Mouse (Mus musculus) 416B (cell line): ENCODE data around the gene Def6.

Source experiments
- DNase-seq: peaks from one replicate; pipeline ENCODE4 v3.0.0; 2011; ENCODE audit warnings: low read depth

The Def6 gene

DNA sequence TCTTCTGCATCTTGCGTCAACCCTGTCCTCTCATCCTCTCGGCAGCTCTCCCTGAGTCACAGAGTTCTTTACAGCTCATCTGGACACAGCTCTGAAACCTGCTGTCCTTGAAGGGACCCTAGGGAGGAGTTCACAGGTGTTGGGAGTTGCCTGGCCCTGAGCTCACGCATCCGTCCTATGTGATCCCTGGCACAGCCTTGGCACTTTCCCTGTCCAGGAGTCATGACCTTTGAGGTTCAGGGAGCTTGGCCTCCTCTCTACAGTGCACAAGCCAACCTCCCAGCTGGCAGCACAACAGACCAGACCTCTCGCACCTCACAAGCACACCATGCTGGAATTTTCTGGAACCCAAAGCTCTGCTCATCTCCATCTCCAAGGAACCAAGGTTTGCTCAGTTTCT is 33.3 kb downstream of the Def6 start:
- no peak for DNase-seq

DNA sequence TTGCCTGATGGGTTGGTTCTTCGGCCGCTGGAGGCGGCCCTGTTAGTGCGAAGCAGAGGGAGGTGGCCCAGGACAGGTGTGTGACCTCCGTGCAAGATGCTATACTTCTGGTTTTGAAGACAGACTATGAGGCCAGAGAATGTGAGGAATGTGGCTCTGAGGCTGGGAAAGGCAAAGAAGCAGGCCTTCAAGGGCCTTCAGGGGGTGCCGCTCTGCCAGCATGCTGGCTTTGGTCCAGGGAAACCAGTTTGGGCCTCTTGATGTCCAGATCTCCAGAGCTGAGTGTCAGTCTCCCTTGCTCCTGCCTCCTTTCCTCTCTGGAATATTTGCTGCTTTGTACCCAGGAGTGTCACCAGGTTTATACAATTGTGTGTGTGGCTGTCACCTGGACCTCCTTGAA is 34.7 kb downstream of the Def6 start:
- DNase-seq: no peak

DNA sequence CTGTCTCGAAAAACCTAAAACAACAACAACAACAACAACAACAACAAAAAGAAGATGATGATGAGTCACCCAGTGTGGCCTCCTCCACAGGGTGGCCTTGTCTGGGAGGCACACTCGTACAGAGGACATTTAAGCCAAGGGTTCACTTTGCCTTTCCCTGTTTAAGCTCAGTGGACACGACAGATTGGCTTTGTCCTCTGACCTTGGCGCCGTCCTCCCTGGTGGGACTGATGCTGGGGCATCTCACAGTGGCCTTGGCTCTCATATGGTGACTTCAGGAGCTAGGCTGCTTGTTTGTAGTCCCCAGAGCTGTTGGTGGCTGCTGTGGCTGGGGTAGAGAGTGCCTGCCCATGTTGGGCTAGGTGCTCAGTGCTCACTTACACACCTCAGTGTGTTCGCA is 36.6 kb downstream of the Def6 start:
- no peak for DNase-seq

DNA sequence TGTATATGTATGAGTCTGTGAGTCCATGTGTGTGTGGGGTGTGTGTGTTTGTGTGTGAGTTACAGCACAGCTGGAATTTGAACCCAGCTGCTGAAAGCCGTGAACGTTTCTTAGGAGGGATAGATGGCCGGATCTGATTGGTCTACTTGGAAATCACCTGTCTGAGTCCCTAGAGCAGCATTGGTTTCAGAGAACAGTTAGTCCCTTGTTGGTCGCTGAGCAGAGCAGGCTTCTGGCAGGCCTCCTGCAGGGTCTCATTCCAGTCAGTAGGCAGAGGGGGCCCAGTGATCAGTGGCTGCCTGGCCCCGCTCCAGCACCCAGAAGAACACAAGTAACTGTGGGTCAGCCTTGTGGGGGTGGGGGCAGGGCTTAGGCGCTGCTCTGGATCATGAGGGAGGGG is 37.1 kb downstream of the Def6 start:
- no peak for DNase-seq

DNA sequence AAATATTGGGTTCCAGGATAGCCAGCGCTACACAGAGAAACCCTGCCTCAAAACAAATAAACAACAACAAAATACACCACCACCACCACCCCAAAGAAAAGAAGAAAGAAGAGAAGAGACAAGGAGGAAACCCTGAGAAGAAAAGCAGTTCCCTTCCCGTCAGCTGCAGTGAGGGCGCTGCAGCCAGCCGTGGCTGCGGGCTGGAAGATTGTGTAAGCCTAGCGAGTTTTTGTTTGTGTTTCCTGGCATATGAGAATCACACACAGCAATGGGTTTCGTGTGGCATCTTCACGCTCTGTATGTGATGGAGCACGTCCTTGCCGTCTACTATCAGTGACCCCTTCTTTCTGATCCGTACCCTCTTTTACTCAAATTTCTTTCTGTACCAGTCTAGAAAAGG is 39.1 kb downstream of the Def6 start:
- peak; percentile 56 for DNase-seq

DNA sequence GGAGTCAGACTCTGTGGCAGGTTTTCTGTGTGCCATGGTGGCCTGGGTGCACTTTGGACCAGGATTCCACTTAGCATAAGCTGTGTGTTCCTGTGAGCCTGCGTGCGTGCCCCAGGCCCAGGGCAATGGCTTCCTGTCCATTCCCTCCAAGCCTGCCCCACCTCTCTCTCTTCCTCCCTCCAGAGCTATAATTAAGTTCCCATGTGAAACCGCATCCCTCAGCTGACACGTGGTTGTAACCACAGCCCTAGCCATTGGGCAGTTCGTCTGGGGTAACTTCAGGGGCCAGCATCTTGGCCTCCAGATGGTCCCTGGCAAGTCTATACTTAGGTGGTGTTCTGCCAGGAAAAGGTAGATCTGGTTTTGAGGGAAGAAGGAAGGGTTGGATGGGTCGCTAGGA is 40.0 kb downstream of the Def6 start:
- DNase-seq: peak; percentile 96

DNA sequence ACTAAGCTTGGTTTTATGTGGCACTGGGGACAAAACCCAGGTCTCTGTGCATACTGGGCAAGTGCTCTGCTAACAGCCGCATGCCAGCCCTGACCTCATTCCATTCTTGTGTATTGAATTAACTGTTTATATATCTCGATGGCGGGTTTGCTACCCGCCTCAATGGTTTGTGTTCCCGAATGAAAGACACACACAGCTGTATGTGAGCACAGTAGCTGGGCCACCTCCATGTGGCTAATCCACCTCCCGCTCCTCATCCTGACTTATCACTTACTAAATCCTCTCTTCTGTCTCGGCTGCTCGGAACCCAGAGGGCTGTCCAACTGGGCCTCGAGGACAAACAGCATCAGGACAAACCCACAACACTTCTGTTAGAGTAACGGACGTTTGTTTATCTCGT is 41.5 kb downstream of the Def6 start:
- DNase-seq: no peak

DNA sequence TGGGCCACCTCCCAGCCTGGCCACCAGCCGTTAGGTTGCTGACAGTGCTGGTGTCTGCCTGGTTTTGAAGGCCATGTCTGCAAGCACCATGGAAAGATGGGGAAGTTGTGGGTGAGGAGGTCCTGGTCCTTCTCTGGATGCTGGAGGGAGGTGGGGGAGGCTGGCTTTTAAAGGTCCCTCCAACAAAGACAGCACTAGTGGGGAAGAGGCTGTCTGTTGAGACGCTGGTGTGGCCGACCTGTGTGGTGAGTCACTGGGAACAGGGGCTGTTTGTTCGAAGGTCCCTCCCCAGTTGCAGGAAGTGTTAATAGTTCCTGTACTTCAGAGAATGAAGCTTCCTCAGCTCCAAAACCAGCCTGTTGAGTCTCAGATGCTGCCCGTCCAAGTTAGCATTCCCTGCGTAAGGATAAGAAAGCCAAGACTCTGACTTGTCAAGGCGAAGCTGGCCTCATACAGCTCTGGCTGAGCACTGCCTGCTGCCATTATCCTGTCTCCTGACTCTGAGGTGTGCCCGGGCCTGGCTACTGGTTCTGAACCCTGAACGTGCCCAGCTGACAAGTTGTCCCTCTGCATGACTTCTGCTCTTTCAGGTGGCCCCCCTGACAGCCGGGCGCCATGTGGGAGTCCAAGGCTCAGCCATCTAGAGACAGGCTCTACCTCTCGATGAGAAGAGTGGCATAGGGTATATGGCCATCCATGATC is 44.2 kb downstream of the Def6 start:
- DNase-seq: peak; percentile 62

DNA sequence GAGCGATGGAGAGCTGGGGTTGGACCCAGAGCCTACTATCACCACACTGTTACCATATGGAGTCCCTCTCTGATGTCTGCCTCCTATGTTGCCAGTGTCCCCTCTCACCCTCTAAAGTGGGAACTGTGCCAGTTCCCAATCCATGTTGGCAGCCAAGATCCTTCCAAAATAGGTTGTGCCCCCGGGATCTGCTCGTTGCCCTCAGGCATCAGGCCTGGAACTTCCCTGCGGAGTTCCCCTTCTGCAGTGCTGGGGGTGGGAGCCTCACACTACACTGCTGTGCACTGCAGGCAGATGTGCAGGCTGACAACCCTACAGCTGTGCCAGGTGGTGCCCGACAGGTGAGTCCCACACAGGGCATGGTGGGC is 44.7 kb downstream of the Def6 start:
- no peak for DNase-seq

DNA sequence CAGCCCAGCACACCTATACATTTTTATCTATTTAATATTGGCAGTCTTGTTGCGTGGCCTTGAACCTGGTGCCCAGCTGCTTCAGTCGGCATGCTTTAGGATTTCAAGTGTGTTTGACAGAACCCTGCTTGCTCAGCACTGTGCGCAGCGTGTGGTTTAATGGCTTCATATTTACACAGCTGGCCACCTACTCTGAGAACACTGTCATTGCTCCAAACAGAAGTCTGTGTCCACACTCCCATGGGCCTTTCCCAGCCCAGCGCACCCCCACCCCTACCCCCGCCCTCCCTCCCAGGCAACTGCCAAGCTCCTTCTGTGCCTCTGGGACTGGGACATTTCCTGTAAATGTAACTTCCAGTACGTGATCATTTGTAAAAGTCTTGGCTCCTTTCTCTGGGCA is 45.6 kb downstream of the Def6 start:
- no peak for DNase-seq

DNA sequence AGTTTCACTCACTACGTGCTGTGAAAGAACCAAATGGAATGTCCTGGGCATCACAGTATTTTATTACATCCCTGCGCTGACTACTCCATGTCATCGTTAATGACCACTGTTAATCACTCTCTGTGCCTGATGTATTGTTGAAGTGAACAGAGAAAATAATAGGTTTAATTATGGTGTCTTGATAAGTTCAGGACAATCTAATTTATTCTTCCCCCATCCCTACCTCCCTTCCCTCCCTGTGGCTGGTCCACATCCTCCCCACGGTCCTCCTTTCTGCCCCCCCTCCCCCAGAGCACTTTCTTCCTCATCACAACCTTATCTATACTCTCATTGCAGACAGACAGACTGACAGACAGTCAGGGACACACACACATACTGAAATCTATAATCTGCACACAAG is 47.2 kb downstream of the Def6 start:
- no peak for DNase-seq

DNA sequence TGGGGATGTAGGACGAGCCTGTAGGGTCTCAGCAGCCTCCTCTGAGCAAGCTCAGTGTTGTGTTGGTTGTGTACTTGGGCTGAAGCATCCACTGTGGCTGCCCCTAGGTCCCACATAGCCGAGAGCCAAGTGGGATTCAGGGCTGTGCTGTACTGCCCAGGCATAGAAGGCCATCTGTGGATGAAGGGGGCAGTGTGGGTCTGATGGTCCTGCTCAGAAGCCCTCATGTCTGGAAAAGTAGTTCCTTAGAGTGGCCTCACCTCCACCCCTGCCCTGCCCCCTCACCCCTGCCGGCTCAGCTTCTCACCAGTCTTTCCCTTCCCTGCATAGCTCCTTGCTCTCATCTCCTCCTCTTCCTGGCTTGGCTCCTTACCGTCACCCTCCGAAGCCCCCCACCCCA is 48.1 kb downstream of the Def6 start:
- no peak for DNase-seq

DNA sequence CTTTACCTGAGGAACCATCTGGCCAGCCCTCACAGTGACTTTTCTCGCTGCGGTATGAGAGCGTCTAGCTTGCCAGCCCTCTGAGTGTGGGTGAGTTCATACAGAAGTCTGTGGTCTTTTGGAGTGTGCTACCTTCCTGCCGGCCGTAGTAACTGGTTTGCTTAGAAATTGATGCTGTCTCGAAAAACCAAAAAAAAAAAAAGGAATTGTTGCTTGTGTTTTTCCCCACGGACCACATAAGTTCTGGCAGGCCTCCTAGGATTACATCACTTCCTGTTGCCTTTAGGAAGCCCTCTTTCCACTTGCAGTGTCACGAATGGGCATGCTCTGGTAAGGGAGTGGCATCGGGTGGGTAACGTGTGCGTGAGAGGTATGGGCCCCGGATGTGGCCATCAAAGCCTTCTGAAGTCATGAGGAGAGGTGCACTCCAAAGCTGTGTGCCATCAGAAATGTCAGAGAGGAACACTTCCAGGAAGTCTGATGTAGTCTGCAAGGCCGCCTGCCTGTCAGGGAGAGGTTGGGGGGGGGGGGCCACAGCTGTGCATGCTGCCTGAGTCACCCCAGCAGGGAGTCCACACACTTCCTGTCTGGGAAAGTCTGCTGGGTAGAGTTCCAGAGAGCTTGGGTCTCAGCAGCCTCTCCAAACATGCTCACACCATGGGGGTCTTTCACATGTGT is 49.2 kb downstream of the Def6 start:
- DNase-seq: peak; percentile 93

DNA sequence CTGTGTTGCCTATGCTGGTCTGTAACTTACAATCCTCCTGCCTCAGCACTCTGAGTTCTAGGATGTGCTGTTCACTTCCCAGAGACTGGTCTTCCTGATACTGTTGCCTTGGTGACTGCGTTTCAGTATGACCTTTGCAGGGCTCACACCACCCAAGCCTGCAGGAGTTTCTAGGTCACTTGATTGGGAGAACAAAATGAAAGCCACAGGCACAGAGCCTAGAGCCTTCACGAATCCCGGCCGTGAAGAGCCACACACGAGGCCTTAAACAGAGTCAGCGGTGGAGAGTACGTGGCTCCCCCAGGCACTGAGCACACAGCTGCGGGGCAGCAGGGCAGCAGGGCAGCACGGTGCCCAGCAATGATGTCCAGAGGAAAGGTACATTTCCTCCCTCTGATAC is 50.7 kb downstream of the Def6 start:
- DNase-seq: no peak

DNA sequence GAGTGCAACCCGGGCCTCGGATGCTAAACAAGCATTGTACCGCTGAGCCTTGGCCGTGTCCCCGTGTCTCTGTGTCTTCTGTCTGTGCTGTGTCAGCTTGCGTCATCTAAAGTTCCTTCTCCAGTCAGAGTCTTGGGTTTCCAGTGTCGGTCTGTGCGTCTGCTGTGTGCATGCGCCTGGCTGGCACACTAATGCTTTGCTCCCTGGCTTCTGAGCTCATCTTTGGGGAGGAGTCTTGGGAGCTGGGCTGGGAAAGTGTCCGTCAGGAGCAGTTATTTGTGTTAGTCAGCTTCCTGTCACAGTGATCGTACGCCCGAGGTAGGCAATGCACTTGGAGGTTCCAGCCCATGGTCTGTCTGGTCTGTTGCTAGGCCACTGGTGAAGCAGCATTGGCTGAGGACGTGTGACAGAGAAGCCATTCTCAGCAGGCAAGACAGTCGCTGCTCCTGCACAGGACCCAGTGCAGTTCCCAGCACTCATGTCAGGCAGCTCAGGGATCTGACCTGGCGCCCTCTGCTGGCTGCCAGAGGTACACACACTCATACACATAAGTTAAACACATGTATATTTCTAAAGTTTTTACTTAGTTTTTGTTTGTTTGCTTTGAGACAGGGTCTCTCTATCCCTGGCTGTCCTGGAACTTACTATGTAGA is 52.4 kb downstream of the Def6 start:
- peak; percentile 98 for DNase-seq

DNA sequence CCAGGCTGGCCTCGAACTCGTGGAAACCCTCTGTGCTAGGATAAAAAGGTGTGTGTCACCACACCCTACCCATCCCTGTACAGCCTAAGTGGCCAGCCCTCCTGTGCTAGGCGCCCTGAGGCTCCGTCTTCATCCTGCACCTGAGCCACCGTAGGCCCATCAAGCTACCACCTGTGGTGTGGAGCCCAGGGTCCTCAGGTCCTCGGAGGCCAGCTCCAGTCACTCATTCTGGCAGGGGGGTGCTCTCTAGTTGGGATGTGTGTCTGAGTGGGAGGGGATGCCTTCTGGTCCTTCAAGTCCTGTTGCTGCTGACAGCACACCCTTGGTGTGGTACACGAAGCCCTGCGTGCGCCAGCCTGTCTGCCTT is 52.9 kb downstream of the Def6 start:
- no peak for DNase-seq

DNA sequence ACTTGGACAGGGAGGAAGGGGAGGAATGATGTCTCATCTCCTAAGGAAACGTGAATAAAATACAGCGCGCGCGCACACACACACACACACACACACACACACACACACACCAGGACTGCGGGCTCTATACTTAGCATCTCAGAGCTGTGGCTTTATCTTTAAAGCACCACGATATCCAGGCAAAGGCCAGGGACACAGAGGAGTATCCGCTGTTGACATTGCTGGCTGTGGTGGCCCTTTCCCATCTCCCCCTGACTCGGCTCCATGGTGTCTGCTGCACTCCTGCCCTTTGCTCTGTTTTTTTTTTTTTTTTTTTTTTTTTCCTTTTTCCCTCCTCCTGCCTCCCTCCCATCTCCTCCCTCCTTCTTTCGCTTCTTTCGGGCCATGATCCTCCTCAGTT is 54.2 kb downstream of the Def6 start:
- no peak for DNase-seq

DNA sequence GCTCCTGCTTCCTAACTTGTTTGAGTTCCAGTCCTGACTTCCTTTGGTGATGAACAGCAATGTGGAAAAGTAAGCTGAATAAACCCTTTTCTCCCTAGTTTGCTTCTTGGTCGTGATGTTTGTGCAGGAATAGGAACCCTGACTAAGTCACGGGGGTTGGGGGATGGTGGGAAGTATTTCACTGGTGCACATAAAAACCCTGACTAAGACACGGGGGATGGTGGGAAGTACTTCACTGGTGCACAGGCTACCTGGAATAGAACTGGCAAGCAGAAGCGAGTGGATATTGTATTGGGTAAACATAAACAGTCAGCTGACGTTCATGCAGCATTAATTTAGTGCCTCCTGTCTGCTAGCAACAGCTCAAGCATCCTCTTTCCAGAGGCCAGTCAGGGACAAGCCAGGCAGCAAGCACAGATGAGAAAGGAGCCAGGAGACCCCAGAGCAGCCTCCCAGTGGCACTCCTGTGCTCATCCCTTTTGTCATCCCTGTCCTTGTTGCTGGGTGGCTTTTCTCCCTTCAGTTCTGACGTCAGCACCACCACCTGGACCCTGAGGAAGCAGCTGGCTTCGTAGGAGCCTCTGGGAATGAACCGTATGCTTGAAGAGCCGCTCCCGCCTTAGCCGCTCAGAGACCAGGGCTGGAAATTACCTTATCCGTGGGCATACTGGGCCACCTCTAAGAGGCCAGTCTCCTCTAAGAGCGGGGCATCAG is 55.8 kb downstream of the Def6 start:
- DNase-seq: no peak

DNA sequence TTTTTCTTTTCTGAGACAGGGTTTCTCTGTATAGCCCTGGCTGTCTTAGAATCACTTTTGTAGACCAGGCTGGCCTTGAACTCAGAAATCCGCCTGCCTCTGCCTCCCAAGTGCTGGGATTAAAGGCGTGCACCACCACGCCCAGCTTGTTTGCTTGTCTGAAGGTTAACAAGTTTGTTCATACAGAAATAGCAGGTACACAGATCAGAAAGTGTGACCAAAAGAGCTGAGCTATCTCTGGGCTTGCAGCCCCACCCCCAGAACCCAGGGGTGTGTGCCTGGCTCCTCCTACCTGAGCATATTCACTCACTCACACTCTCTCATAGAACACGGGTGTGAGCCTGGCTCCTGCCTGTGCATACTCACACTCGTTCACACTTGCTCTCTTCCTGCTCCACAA is 59.7 kb downstream of the Def6 start:
- DNase-seq: no peak

DNA sequence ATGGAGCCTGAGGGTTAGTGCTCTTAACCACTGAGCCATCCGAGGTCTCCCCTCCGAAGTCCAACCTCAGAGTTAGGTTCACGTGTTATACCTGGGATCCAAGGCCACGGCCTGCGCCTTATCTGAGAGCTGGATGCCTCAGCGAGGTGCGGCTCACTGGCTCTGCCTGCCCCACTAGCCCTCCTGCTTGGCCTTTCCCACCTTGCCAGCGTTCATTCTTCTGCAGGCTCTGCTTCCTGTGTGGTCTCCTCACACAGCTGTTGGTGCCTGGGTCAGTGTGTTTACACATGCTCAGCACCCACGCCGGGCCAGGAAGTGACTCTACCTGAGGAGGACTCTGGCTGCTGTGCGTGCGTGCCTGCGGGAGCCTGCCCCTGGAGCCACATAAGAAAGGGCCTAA is 62.6 kb downstream of the Def6 start:
- DNase-seq: peak; percentile 49

DNA sequence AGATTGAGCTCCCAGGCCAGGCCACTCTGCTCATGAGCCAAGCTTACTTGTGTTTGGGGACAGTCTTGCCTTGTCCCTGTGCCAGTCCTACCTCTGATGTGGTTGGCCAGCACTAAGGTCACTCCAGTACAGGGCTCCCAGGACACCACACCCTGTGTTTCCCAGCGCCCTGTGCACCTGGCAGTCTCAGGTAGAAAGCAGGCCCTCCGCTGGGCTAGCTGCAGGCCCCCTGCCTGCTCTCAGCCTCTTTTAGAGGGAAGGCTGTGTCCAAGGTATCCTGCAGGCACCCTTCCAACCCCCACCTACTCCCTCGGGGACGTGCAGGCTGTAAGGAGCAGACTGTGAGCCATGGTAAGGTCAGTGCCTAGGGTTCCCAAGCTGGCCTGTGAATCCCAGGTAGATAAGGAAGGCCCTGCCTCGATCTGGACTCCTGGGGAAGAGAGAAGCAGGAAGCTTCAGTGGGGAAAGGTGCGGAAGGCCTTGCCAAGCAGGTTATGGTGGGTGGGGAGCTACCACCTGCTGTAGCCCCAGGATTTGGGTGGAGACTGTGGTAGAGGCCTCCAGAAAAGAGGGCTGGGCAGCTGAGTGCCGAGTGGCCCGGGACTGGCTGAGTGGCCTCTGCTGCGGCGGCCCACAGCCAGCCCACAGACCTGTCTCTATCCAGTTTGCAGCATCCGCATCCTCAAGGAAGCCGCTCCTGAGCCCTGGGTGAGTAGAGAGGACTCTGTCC is 64.1 kb downstream of the Def6 start:
- DNase-seq: no peak

DNA sequence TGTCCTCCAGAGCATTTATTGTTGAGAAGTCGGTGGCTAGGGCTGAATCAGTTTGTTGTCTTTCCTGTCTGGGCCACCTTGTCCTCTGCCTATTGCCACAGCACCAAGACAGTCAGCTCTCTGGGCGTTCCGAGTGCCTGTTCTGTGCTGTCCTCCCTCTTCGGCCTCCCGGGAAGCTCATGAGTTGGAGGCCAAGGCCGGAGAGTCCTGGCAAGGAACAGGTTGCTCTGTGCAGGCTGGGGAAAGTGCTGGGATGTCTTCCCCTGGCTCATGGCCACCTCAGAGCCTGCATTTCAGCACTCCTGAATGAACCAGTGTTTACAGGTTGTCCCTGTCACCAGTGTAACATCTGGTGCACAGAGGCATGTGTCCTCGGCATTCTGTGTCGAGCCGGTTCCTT is 64.7 kb downstream of the Def6 start:
- no peak for DNase-seq
